In the genomic region with DNA sequence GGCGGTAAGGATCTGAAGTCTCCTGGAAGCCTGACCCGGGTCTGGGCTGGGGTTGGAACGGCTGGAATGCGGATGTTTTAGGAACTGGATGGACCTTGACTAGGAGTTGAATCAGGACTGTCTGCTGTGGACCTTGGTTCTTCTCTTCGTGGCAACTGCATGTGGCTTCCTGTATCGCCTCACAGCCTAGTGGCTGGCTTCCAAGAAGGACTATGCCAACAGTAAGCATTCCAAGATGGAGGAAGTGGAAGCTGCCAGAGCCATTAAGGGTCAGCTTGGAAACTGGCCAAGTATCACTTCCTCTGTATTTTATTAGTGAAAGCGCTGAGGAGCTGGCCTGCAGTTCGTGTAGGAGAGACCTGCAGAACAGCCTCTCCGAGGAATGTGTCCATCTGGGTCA, we compare ENCODE assay signal across 9 mouse cellular contexts.
DNase-seq lines count a peak whose midpoint lies in the region; ATAC-seq and TF ChIP-seq lines count a peak whose summit lies in the region.
"Had no signal": no experiment of that assay in that cellular context is flagged by ENCODE, and none has a peak within 500 bp of the region (broad histone marks: within the 10 kb centered on the region; RNA-seq: fewer than 3 reads in every experiment).

No protein-coding gene starts in this region.

- CTCF ChIA-PET in Patski (lab: Charles Lee): interaction anchor here (0.8 to 1.6 kb wide), 4 partner anchors 21 to 143 kb away, joined by 3 to 5 read pairs (median 4); no protein-coding TSS in a partner anchor

- ATAC-seq in Patski: peak; percentile 72

- in situ Hi-C loops in Patski (cut with MboI; ENCODE audit: low pct_unique_long_range_greater_than_20kb): no loop called here

- intact Hi-C loops in heart, postnatal 10 days (cut with DNase I): no loop called here
- intact Hi-C loops in left cerebral cortex, postnatal 10 days (cut with DNase I): loop anchor here (5.0 kb wide), 1 partner anchor 73 kb away; no protein-coding TSS in a partner anchor

- POLR2A ChIA-PET in Patski (lab: Charles Lee): no interaction called here

- TF ChIP-seq CTCF in Patski (IDR thresholded peaks at IDR 0.05): no peak

- DNase-seq in left cerebral cortex, adult 9 months (ENCODE audit: low spot score in 2 of 2): peak; percentile 30 to 47
- DNase-seq in left cerebral cortex, adult 18-20 months (ENCODE audit: low spot score in 2 of 2): no peak
- peak; percentile 43 for DNase-seq in Patski (ENCODE audit: low read depth, low spot score)
- peak; percentile 46 to 65 for DNase-seq in cerebellum, postnatal 36 days
- DNase-seq in heart, postnatal 10 days: peak; percentile 88
- DNase-seq in left cerebral cortex, postnatal 10 days (ENCODE audit: extremely low spot score in 1 of 2, low spot score in 2 of 2): peak; percentile 59 to 86
- DNase-seq in ovary, postnatal 10 days (ENCODE audit: low spot score): peak; percentile 31
- DNase-seq in B cell, adult 2 months: no peak

- H3K27me3 ChIP-seq in Patski: no peaks in the 10 kb centered on the region
- H3K27me3 ChIP-seq: midbrain, embryonic 12.5 days had no signal

Comparison
In these comparisons a context has a peak if more than half of its experiments do, and no peak if none do; other contexts are left out.
1. DNase-seq: peak in left cerebral cortex, adult 9 months (2 of 2), Patski (single experiment), cerebellum, postnatal 36 days (2 of 2), heart, postnatal 10 days (2 of 2), left cerebral cortex, postnatal 10 days (2 of 2) and ovary, postnatal 10 days (single experiment); none in left cerebral cortex, adult 18-20 months (0 of 2) and B cell, adult 2 months (0 of 2).